Mouse (Mus musculus) telencephalon, adult 2 months (tissue): ENCODE results near the gene Spast.
"Not testable (repeated sequence)": the region's sequence is repeated elsewhere in the genome, so short reads cannot be mapped to it uniquely, and the experiment has no call there.

Experiments
- DNase-seq: peaks from one replicate; pipeline ENCODE4 v3.0.0-alpha.2; 2011; ENCODE audit warnings: low read depth, low spot score

Gene Spast

DNA sequence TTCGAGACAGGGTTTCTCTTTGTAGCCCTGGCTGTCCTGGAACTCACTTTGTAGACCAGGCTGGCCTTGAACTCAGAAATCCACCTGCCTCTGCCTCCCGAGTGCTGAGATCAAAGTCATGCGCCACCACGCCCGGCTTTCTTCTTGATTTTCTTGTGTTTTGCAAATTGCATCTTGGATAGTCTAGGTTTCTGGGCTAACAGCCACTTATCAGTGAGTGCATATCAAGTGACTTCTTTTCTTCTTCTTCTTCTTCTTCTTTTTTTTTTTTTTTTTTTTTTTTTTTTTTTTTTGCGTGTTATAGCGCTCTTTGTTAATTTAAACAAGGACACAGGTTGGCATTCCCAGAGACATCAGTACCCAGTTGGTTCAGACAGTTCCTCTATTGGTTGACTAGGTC, 11.6 kb upstream of the Spast start:
- DNase-seq = not testable (repeated sequence)

DNA sequence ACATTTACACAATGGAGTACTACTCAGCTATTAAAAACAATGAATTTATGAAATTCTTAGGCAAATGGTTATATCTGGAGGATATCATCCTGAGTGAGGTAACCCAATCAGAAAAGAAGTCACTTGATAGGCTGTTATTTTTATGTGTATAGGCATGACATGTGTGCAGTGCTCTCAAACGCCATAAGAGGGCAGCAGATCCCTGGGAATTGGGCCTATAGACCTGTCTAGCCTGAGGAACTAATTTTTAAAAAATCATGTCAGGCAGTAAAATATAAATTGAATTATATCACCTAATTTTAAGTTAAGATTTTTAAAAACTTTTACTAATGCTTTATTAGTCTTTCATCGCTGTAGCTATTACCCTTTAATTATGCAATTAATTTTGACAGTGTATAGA, 10.6 kb upstream of the Spast start:
- DNase-seq = not testable (repeated sequence)

DNA sequence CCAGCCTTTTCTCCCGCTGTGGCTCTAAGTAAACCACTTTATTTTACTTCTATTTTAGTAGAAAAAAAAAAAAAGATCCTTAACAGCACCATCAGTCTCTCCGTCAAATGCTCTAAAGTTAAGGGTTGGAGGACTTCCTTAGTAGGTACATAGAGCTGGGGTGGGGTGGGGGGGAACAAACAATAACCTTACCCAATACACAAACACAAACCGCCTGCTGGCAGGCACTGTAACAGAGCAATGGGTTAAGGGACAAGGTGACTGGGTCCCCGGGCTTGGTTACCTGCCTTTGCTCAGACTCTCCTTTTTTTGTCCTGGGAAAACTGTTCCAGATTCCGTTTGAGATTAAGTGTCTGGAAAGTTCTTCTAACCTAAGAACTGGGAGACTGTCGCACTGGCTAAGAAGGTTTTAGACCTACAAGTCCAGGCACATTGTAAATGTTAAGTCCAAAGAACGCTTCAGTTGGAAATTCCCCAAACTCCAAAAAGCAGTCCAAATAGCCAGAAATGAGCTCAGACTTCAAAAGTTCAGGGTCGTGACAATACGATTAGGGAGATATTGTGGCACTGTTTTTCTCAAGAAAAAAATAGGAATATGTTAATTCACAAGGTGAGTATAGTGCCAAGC, 7.6 kb upstream of the Spast start:
- DNase-seq = no peak

DNA sequence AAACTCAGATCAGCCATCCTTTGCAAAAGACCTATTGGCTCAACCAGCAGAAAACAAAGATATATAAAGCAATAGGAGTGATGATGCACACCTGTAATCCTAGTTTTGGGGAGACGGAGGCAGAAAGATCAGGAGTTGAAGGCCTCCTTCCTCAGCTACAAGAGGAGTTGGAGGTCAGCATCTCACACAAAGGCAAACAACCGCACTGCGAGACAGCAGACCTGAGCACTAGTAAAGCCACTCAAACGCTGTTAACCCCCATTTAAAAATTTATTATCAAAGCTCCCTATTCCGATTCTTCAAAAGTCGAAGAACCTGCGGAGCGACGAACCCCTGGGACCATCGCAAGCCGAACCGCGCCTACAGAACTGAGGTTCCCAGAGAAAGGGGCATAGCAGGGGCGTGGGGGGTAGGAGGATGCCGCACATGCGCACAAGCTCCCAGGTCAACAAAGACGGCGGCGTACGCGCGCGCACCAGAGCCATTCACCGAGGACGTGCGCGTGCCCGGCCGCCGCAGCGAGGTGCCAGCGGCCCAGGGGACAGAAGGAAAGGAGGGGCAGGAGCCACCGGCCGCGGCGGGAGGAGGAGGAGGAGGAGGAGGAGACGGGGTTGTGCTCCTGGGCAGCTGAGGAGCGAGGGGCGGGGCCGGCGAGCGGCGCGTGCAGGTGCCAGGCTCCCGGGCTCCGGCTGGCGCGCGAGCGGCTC, 409 bp upstream of the Spast start:
- peak; percentile 89 for DNase-seq

DNA sequence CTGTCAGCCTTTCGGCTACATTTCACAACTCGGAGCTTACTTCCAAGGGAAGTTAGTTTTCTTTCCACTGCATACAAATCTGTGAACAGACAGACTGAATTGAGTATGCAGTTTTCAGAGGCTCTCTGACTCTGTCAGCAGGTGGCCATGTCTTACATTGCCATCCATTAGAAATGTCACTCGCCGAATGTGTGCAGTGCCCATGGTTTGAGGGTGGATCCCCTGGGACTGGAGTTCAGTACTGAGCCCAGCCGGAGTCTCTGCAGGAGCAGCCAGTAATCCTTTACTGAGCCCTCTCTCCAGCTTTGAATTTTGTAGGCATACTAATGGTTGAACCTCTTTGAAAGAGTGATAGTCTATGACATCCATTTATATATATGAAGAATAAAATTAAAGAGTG, 2.4 kb downstream of the Spast start:
- DNase-seq = no peak

DNA sequence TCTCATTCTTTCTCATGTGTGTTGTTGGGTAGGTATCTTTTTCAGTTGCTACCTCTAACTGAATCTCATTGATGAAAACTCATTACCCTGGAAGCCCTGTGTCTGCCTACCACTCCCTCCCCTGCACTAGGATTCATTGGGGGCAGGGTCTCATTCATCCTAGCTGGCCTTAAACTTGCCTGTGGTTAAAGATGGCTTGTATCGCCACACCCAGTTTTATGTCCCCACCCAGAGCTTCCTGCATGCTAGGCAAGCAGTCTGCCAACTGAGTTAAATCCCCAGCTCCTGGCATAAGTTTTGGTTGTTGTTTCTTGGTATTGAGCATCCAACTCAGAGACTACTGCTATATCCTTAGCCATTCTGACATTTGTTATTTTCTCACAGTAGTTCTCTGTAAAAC, 24.8 kb downstream of the Spast start:
- no peak for DNase-seq

DNA sequence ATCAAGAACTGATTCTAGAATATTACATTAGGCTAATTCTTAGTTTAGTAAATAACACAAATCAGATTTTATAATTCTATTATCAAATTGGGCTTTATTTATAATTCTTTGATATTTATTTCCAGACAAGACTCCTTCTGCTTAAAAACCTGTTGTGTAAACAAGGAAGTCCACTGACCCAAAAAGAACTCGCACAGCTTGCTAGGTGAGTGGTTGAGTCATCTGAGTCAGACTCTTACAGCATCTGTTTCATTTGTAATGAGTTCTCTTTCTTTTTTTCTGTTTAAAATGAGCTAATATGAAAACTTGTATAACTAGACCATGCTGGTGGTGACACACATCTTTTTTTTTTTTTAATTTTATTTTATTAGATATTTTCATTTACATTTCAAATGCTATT, 38.1 kb downstream of the Spast start:
- DNase-seq = no peak

DNA sequence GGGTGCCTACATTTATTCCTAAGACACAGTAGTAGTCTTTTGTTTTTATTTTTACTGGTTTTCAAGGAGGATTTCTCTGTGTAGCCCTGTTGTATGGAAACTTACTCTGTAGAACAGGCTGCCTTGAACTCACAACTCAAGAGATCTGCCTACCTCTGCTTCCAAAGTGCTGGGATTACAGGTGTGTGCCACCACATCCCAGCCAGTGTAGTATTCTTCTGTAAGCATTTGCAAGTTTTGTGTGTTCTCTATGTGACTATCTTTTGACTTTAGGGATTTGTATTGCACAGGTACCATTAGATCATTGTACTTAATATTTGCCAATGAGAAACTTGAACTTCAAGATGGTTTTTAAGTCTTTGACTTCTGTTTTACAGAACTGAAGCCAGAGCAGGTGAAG, 47.9 kb downstream of the Spast start:
- DNase-seq = no peak

DNA sequence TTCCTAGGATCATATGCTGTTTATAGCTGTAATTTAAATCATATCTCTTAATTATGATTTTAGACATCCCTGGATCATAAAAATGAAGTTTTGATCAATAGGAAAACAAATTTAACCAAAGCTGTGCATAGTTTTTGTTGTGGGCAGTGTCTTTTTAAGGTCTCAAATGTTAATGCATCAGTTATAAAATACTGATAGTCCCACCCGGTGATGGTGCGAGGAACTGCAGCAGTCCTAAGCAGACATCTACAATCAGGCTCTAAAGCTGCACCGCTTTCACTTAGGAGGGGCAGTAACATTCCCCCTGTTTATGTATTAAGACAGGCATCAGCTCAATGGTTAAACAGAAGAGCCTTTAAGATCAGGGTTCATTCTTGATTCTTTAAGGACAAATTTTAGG, 51.1 kb downstream of the Spast start:
- DNase-seq = no peak

DNA sequence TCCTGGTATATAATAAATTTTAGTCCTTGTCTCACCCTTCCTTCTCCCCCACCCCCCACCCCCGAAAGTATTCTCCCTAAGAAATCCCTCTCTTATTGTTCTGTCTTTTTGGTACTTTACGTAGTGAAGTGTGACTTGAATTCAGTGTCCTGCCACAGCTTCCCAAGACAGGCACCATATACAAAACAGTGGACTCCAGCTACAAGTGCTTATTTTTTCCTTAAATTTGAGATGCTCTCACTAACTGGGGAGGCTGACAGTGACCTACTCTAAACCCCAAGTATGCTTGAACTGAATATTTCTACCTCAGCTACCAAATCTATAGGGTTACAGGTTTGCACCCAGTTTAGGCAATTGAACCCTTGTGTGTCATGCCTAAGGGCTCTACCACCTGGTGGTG, 55.6 kb downstream of the Spast start:
- no peak for DNase-seq

DNA sequence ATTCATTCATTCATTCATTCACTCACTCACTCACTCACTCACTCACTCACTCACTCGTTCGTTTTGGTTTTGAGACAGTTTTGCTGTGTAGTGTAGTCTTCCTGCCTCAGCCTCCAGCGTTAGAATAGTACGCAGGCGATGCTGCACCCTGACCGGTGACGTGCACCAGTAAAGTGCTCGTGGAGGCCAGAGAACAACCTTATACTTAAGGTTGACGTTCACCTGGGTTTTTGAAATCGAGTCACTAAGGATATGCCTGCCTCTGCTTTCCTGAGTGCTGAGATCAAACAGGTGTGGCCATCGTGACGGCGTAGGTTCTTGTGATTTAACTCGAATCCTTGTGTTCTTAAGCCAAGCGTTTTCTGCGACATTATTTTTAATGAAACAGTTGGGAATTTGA, 56.1 kb downstream of the Spast start:
- DNase-seq = no peak

DNA sequence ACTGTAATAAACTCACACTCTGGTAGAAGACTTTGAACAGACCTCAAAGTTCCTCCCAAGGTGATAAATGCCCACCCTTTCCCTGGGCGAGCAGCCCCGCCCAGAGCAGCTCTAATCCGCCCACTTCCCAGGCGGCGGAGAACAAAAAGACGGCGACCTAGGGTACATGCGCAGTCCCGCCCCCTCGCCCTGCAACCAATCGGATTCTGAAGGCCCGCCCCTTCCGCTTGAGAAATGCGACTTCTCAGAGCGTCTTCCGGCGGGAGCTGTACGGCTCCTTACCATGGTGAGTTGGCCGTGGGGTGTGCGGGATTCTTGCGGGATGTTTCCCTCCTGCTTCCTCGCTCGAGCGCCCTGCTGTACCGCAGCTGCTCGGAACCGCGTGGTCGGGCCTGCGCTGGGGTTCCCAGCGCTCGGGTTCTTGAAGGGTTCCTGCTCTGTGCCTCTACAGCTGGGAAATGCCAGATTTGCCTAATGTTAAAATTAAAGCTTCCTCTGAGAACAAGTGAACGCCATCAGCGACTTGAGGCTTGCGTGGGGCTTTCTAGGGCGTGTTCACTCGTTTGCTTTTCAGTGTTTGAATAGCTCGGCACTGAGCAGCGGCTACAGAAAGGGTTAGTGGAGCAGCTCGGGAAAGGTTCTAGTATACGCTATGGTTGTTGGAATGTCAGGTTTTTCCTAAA, 56.7 kb downstream of the Spast start, which contains the start of gene Slc30a6:
Slc30a6 (plus strand) TSS at position 226 of the 683 bp plus-strand sequence.
- DNase-seq = peak; percentile 97

DNA sequence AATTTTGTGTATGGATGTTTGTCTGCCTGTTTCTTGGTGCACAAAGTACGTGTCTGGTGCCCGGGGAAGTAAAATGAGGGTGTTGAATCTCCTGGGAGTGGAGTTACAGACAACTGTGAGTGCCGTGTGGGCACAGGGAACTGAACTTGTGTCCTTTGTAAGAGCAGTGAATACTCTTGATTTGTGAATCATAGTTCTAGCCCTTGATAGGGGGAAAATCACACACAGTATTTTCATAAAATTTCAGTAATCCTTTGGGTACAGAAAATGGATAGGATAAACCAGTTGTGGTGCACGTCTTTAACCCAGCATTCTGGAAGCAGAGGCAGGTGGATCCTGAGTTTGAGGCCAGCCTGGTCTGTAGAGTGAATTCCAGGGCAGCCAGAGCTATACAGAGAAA, 58.0 kb downstream of the Spast start:
- DNase-seq = no peak

DNA sequence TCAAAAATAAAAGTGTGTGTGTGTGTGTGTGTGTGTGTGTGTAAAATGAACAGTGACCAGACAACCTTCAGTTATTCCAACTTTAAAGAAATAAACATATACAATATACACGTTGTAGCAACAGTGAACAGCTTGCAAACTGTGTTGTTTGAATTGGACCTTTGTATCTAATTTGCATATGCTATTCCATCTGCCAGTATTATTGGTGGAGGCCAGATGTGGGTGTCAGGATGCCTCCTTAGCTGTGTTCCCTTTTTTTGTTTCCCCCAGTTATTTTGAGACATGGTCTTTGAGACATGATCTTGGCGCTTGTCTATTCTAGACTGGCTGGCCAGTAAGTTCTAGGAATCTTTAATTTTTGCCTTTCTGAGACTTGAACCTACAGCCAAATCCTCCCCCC, 58.4 kb downstream of the Spast start:
- no peak for DNase-seq

DNA sequence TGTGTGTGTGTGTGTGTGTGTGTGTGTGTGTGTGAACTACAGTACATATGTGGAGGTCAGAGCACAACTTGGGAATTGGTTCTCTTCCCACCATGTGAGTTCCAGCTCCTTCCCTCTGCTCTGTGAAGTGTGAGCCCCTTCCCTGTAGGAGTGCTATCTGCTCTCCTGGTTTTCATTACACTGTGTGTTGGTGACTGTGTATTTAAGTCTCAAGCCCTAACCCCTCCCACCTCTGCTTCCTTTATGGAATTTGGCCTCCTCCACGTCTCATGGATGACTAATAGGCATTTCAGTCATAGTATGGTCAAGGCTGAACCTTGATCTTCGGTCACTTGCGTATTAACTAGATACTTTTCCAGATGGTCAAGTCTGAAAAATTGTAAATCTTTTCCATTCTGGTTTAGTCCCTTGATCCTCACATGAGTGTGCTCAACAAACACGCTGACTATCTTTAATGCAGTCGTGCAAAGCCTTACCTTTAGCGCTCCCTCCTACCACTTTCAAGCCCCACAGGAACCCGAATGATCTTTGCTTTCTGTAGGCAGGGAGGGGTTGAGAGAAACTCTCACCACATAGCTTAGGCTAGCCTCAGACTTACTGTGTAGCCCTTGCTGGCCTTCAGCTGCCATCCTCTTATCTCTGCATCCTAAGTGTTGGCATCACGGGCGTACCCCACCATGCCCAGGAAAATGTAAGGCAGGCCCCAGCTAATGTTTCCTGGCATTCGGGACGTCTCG, 63.9 kb downstream of the Spast start:
- DNase-seq = no peak

DNA sequence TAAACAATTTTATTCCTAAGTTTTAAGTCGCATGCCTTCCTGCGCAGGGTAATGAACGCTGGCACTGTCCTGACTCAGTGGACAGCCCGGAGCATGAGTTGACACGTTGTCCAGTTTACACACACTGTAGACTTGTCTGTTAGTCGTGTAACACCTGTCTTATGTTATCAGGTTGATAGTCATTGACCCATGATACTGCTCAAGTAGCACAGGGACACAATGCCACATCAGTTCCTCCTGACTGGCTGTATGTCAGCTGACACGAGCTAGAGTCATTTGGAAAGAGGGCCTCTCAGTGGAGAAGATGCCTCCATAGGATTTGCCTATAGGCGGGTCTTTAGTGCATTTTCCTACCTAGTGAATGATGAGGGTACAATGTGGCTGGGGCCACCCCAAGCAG, 67.7 kb downstream of the Spast start:
- no peak for DNase-seq

DNA sequence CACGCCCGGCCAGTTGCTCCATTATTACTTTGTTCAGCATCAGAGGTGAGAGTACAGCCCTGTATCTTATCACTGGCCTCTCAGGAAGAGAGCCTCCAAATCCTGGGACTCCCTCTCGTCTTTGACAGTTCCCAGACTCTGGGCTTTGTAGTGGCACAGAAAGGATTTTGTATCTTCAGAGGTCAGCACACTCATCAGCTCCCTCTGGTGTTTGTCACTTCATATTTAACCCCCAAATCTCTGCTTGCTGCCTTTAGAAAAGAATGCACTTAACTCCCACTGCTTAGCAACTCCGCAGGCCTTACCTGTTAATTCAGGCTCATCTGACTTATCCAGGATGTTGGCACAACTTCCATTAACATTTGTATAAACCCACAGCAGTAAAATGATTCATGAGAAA, 70.9 kb downstream of the Spast start:
- no peak for DNase-seq

DNA sequence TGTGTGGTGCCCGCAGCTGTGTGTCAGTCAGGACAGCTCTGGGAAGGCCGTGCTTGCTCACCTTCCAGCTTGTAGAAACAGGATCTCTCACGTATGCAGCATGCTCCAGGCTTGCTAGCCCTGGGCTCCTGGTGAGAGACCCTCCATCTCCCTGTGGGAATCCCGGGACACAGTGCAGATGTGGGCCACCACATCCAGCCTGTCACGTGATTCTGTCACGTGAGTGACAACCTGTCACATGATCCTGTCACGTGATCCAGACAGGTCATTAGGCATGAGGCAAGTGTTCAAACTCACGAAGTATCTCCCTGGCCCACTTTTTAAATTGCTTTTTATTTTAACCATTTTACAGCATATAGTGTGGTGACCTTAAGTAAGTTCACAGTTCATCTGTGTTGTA, 74.5 kb downstream of the Spast start:
- DNase-seq = no peak

DNA sequence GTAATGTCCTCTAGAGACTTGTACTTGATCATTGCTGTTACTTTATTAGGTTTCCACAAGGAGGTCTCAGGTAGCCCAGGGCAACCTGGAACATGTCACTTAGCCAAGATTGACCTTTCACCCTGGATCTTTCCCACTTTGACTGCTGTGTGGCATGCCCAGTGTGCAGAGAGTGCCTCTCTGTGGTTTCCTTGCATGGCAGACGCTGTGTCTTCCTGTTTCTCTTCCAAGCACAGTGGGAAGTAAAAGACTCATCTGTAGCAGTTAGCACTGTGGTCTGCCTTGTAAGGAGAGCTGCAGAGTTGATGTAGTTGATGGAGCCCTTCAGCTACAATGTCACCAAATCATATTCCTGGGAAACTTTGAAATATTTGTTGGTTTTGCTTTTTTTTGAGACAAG, 75.9 kb downstream of the Spast start:
- no peak for DNase-seq

DNA sequence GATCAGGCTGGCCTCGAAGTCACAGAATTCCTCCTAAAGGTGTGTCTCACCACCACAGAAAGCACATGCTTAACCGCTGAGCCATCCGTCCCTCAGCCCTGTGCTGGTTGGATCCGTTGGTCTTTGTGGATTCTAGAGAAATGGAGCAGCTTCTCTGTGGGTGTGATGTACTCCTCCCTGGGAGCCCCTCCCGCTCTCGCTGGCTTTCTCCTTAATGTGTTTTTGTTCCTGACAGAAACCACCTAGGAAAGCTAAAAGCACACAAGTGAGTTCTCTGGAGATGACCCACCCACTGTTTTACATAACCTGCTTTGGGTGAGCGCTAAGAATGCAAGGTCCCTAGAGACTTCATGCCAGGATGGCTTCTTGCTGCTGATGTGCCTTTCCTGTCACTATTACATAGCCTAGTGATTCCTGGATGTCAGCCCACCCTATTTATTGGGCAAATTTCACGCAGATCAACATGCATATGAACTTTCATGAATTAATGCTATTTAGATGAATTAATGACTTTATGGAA, 78.1 kb downstream of the Spast start:
- DNase-seq = no peak

DNA sequence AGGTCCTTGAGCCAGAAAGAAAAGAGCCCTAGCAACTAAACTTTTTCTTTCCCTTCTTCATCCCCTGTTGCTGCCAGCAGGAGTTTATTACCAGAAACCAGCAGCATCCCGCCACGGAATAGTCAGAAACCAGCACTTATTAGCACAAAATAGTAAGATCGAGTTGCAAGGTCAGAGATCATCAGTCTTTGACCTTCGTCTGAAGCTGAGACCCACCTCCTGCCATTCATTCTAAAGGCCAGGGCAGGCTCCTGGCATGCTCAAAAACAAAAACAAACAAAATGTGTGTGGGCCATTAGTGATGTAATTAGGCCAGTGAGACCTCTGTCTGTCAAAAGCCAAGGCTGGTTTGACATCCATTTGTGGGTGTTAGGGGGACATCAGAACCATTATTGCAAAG, 79.4 kb downstream of the Spast start:
- no peak for DNase-seq

DNA sequence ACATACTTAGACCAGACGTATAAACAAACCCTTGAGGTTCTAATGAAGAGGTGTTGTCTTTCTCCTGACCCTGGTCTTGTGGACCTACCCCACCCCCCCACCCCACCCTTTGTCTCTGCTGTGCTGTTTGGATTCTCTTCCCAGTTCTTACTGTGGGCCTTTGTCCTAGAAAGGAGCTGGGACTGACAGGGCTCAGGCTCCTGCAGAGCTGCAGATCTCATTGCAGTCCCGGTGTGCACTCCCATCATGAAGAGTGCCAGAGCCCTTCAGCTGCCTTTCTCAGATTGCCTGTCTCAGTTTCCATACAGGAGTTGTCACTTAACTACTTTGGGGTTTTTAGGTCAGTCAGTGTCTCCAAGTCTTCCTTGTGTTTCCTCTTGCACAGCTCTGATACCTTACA, 81.9 kb downstream of the Spast start:
- DNase-seq = no peak
